Mouse (Mus musculus): ENCODE data around the gene Gm17018.
A peak's percentile ranks its signal among the peaks of the same experiment; 100 is the strongest.

The Gm17018 gene

DNA sequence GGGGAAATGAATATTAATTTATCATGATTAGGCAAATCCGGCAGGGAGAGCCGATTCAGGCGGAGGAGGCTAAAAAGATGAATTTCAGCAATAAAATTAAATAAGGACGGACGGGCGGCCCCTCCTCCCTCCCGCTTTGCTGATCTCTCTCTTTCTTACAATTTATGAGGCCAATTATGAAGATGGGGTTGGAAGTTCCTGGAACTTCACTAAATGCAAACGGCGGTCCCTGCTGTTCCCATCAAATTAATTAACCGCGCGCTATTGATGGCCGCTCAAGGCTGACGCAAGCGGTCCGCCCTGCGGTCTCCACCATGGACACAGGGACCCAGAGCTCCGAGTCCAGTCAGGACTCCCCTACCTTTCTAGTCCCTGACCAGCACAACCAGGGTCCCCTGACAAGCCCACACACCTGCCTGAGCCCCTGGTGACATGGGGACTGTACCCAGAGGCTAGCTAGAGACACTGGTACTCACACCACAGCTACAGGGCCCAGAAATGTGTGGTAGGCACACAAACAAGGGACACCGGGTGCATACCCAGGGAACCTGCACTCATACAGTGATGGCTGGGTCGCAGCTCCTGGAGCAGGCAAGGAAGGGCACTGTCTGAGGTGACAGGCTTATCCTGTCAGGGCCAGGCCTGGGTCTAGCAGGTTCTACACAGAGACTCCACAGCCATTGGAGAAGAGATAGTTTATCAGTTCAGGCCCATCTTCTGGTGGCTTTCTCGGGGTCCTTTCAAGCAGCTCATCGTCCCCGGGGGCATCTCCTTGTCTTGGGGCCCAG is 11.1 kb upstream of the Gm17018 start:
- DNase-seq, result no peak

DNA sequence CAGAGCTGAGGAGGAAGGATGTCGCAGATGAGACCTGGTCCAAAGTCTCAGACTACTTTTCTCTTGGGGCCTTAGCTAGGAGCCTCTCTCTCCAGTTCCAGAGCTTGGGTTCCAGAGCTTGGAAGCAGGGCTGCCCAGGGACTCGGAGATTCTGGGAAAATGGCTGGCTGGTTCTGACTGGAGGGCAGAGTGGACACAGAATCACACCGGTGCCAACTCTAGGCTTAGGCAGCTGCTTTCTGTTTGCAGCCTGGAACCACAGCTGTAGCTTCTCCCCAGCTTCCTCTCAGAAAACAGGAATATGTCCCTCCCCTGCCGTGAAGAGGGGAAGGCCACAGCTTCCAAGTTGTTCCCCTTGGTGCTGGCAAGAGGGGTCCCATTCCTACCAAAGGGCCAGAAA is 10.5 kb upstream of the Gm17018 start:
- DNase-seq, result no peak

DNA sequence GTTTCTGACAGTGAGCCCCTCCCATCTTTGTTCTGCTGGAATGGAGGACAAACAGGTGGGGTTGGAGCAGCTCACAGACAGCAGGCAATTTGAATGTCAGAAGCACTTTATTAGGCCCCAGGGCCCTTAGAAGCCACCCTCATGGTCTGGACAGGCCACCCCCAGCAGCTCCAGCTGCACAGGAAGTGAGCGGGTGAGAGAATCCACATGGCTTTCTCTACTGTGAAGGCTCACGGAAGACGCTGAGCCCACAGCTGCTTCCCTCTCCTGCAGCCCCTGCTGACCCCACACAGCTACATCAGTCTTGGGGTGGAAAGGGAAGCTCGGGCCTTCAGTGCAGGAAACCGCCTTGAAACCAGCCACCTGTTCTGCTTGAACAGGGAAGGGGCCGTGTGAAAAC is 8.2 kb upstream of the Gm17018 start:
- DNase-seq, result no peak

DNA sequence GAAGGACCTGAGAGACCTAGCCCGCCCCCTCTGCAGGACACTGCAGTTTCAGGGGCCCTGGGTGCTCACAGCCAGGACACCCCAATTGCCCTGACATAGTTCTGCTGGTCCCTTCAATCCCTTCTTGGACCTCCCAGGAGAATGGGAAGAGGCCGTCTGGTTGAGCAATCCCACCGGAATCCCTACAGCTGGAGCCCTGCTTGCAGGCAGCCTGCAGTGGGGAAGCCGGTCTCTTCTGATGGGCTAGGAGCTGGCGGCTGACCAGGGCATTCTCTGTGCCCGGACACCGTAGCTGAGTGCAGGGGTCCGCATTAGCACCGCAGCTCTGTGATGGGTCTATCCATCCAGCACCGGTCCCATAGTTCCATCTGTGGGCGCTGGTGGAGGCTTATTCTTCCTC is 6.3 kb upstream of the Gm17018 start:
- no peak for DNase-seq

DNA sequence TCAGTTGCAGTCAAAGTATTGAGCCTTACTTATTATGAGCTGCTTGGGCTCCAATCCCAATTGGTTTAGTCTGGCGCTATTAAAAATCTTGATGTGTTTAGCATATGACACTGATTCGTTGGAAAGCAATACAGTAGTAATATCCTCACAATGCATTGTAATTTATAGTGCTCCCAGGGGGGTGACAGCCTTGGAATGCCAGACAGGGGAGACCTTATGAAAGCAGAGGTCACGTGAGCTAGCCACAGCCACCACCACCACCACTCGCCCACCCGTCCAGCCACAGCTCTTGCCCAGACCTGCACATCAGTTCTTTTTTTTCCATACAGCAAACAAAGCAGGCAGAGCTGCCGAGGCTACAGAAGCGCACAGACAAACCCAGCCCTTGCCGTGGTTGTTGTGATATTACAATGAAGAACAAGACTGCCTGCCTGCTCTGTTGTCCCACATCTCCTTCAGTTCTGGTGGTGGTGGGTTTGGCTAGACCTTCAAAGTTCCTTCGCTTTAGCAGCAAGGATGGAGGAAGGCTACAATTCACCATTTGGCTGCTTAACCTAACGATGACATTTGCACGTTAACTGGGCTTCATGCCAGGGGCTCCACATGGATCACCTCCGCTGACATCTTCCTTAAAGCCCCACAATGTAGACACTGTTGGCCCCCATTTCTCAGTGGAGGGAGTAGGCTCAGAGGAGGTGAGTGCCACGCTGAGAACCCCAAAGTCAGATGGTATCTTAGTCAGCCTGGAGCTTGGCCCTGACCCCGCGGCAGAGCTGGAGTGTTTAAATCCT is 5.7 kb downstream of the Gm17018 start:
- no peak for DNase-seq

DNA sequence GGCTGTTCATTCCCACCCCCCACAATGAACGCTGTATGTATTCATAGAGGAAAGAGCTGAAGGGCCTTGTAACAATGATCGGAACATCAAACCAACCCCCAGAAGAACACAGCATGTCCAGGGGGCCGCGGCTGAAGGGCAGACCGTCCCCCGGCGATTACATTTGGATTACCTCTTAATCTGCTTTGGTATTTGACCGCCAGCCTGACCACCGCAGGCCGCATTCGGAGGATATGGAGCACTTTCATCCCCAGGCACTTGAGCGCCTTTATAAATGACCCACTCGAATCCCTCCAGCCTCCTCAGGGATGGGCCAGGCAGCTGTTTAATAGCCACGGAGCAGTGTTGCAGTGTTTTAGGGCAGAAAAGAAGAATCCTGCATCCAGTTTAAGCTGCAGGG is 7.0 kb downstream of the Gm17018 start:
- no peak for DNase-seq

DNA sequence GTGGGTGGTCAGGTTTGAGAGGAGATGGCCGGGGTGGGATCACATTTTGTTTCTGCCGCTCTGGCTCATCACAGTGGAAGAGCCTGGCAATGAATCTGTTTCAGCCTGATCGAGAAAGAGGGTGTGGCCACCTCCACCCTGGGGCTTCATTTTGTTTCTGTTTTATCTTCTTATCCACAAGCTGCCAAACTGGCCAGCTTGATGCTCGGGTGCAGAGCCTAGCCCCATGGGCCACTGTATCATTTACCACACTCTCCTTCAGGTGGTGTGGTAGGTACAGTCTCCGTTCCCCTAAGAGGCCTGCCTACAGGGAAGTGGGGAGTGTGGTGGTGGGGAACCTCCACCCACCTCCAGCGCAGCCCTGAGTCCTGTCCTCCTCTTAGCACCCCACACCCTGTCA is 12.6 kb downstream of the Gm17018 start:
- no peak for DNase-seq

DNA sequence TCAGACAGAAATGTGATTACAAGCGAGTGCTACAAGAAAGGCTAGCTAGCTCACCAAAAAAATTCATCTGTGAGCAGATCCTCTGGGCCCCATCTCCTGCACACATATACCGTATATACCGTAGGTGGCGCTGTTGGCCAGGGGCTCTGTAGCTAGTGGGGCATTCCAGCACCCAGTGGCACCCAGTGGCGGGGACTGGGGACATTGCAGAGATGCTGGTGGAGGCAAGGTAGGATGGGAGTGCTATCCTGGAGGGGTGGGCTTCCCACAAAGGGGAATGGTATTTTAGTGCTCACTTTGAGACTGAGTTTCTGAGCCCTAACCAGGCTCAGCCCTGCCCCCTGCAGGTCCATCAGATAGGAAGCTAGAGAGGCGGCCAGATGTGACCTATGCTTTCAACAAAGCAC is 13.4 kb downstream of the Gm17018 start:
- DNase-seq, result peak; percentile 58 to 75

DNA sequence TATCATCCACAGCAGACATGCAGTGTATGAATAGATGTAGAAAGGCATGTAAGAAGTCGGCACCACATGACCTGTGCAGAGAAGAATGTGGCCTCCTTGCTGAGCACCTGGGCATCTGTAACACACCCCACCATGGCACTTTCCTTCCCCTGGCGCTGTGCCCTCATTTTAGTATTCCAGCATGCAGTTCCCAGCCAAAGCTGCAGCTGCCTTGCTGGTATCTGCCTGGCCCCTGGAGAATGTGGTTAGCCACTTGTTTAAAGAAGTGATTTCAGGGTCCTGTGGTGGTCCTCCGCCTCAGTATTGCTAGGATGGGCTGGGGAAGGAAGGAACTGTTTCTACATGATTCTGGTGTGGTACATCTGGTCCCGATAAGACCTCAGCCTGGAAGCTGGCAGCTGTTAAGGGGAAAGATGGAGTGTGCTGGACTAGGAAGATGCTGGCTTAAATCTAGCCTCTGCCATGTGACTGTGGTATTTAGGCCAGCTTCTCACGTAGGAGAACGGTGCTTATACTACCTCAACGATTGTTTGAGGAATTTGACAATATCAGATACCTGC is 14.0 kb downstream of the Gm17018 start:
- DNase-seq, result no peak

DNA sequence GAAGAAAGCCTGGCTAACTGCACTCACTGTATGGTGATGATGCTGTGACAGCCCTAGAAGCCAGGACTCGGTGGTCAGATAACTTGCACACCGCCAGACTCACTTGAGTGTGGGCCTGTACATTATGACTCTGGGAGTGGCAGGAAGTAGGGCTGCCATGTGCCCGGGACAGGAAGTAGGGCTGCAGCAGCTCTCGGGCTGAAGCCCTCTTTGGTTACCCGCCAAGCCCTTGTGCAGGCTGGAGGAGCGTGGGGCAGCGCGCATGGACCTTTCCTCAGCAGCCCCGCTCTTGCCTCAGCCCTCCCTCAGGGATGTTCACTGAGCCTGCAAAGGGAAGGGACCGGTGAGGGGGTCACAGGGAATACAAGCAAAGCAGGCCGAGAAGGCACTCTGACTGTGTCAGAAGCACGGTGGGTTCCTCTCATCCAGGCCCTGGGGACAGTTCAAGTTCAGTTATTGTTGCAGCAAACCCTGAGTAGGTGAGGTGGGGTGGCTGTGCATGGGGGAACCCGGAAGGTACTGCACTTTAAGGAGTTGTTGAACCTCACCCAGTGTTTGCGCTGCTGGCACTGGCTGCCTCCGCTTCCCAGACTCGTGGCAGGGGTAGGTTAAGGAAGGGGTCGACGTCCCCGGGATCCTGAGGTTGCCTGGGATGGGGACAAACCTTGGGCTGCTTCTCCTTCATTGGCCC is 14.7 kb downstream of the Gm17018 start:
- DNase-seq, result no peak

DNA sequence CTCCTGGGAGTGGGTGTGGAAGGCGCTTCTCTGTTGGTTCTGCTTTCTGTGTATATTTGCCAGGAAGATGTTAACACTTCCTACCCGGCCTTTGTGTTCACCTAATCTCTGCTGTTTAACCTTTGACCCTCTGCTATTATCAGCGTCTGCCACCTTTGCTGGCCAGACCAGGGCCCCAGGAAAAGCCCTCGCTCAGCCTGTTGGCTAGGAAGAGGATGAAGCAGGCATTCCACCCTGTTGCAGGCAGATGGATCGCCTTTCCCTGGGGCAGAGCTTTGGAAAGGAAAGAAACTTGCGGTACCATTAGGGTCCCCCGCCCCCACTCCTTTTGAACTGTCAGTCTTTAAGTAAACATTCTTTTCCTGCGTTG is 15.2 kb downstream of the Gm17018 start:
- DNase-seq, result no peak

DNA sequence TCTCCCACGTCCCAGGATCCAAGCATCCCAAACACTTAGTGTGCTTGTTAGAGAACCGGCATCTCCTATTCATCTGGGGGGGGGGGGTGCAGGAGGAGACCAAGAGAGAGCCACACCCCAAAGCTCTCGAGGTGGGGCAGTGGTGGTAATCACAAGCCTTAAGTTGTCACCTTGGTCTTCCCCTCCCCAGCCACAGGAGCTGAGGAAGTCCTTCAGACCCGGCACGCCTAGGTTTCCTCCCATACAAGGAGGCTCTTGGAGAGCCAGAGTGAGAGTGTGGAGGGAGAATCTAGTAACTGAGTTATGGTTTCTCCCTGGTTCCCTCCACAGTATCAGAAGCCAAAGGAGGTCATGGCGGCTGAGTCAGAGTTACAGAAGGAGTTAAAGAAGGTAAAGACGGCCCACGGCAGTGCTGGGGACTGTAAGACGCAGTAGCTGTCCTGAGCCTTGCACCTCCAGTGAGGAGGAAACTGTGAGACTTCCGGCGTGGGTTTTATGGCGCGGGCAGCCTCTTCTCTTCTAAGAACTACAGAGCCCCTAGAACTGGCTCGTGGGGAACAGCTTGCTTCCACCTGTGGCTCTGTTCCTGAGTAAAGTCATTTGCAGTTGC is 16.8 kb downstream of the Gm17018 start:
- DNase-seq, result no peak

DNA sequence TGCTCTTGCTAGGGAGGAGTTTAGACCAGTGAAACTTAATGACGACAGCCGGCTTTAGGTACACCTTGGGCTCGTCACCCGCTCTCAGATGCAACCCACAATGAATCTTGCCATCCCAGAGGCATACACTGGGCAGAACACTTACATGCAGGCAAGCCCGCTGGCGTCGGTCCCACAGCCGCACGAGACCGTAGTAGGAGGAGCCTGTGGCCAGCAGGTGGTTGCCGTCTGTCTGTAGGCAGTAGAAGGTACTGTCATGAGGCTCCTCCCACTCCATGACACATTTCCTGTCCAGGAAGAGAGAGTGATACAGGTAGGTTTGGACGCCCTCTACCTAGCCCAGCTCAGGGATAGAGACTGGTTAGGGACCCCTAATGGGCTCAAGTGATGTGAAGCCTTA is 18.6 kb downstream of the Gm17018 start:
- DNase-seq, result no peak

DNA sequence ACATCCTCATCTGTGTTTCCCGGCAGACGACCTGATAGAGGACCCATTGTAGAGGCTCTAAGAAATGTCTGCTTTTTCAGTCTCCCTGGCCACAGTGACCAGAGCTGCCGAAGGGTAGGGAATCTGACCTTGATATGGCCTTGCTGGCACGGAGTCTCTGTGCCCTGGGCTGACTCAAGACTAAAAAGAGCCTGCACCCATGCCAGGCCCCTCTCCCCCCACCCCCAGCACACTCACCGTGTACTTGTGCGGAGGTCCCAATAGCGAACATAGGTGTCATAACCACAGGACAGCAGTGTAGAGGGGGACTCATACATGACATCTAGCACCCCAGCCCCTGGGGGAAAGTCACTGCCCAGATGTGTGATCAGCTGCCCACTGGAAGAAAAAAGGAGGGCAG is 19.0 kb downstream of the Gm17018 start:
- DNase-seq, result no peak

DNA sequence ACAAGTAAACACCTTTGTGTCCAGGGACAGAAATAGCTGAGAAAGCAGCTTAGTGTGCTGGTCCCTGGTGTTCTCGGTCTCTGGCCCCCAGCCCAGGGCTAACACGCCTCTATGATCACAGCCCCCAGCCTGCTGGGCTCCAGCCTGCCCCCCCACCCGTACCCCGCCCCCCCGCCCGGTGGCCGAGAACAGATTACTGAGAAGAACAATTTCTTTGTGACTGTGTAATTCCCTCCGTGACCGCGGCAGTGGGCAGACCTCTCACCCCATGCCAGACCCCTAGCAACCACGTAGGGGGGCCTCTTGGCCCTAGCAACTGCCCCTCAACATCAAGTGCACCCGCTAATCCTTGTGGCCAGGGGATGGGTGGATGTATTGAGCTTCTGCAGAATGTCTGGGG is 19.8 kb downstream of the Gm17018 start:
- no peak for DNase-seq

DNA sequence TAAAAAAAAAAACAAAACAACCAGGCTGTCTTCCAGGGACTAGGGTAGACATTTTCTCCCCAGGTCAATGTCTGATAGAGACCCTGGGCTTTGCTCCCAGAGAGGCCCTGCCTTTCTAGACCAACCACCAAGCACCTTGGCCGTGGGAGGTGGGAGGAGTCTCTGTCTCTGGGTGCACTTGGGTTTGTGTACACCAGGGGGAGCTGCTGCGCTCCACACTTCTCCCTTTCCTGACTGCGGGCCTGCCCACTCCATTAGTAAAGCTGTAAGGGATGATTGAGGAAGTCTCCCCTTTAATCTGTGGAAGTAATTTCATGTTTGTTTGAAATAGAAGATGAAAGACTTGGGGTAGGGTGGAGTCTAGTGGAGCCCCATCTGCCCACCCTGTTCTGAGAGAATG is 20.8 kb downstream of the Gm17018 start:
- DNase-seq, result peak in 1 of 2 experiments; percentile 45

DNA sequence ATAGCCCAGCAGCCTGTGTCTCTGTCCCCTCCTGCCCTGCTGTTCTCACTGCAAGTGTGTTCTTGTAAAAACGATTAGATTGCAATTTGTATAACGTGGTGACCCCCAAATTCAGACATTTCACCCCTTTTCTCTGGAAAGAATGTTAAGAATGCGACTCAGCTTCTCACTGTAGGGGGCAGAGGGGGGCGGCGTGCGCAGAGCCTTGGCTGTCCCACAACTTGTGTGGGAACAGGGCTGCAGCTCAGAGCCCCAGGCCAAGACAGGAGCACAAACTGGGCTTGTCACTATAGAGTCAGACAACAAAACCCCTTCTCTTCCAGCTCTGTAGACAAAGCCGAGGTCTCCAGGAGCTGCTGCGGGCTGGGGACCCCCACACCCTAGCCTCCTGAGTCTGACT is 21.7 kb downstream of the Gm17018 start:
- DNase-seq, result no peak

DNA sequence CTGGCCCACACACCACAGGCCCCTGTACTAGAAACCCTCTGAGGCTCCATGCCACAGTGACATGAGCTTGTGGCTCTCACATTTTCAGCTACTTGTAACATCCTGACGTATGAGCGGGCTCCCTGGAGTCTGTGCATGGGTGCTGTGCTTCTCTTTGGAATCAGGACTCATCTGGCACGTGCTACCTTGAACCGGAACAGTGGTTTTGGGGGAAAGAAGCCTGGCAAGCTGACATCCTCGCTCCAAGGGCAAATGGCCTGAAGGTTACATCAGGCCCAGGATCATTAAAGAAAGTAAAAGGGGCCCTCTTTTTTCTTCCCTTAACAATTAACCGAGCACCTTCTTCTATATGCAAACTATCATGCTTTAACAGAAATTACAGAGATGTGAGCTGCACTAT is 22.7 kb downstream of the Gm17018 start:
- no peak for DNase-seq

DNA sequence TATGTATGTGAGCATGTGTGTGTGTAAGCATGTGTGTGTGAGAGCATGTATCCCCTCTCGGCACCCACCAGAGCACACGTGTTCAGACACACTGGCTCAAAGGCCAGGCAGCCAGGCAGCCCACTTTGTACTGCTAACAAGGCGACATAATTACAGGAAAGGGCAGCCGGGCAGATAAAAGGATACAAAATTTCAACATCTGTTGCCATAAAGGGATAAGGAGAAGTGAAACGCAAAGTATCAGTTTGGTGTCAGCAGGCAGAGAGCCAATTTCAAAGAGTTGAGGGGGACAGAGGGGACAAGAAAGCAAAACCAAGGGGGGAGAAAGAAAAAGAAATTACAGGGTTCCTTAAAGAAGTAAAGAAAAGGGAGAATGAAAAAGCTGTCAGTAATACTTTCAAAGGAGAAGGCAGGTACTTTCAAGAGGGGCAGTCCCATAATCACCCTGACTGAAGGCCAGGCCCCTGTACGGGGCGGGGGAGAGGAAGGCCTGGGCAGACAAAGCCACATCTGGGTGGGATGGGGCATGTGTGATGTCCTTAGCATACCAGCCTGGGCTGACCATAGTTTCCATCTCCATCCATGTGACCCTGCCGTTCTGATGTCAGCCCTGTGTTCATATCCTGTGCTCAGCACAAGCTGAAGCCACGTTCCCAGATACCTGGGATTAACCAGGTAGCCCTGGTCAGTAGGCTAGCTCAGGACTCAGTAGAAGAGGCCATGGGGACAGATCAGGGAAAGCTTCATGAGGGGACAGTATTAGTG is 24.6 kb downstream of the Gm17018 start:
- DNase-seq, result no peak

DNA sequence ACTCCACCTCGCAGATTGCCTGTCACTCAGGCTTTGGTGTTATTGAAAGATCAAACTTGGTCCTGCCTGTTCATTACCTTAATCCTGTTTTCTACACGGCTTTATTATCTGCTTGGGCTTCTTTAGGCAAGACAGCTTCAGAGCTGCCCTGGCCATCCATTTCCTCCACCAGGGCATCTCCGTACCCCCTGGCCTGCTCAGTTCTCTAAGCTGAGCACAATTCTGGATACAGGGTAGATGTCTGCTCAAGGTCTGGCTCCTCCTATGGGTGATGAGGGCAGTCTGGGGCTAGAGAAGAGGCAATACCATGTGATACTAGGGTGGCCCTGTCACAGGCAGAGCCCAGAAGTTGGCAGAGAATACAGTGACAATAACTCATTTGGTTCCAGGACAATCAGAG is 26.4 kb downstream of the Gm17018 start:
- DNase-seq, result no peak

DNA sequence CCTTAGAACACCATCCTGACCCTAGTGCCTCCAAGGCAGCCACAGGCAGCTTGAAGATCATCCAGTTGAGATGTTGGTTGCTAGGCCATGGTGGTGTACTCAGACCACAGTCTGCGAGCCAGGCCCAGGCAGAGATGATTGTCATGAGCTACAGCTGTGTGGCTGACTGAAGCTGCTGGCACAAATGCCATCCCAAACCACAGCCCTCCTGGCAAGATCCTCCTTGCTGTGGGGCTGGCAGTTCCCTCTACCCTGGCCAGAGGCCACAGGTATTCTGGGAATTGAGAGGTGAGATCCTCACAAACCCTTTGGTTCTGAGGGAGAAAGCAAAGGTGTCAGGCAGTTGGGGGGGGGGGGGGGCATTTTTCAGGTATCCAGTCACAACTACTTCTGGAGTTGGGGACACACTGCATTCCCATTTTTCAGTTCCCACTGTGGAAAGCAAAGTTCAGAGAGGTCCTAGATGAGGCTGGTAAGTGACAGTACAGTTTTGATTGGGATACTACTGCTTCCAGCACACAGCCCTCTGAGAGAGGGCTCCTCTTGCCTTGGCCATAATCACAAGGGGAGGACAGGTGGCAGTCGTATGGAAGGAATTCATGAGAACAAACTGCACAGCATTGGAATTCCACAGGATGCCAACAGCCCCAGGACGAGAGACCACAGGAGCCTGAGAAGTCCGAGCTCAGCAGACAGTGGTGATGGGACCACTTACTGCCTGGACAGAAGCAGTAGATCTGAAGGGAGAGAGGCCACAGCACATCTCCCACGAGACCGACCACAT is 27.3 kb downstream of the Gm17018 start:
- no peak for DNase-seq

DNA sequence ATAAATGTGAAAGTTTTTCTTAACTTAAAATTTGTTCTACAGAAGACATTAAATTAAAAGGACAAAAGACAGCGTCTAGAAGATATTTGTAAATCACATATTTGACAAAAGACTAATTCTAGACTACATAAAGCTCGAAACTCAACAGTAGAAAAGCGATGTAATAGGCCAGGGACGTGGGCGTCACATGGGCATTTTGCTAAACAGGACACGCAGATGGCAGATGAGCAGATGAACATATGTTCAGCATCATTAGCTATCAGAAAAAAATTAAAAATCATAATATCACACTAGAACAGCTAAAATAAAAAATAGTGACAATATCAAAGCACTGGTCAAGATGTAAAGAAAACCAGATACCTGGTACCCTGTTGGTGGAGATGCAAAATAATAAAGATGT is 29.3 kb downstream of the Gm17018 start:
- DNase-seq, result no peak

All from kidney, adult 8-10 months (tissue).